Mouse (Mus musculus): ENCODE measurements around the gene Gm28729. TPM values are rescaled to one million over a fixed set of nuclear protein-coding genes. Genes with fewer than 3 reads are reported as not detected.

The Gm28729 gene
- not detected in 2 replicates for polyA plus RNA-seq (2014; fragmentation: Nextera tagmentation; extraction: Ambion mirVana)

- no peaks in the 10 kb centered on the region for H3K4me1 ChIP-seq (ENCODE audit: control insufficient read depth, insufficient read depth, low read length)
- H3K9me3 ChIP-seq (replicated peaks; ENCODE audit: control insufficient read depth, low read length) = no peaks in the 10 kb centered on the region
- no peaks in the 10 kb centered on the region for H3K27me3 ChIP-seq (ENCODE audit: control insufficient read depth, insufficient read depth, low read length)
- no peak within 1 kb of the TSS for H3K27ac ChIP-seq (ENCODE audit: low read depth, low read length)
- no peak within 1 kb of the TSS for H3K9ac ChIP-seq (ENCODE audit: low read depth, low read length)
- H3K4me2 ChIP-seq = no peak within 1 kb of the TSS
- H3K36me3 ChIP-seq (ENCODE audit: control insufficient read depth, insufficient read depth, low read length) = no peaks in the 10 kb centered on the region
- no peak within 1 kb of the TSS for H3K4me3 ChIP-seq (ENCODE audit: low read depth, low read length)
- no peak for ATAC-seq (replicated peaks; ENCODE audit: insufficient number of reproducible peaks, low FRiP score, low TSS enrichment)
- WGBS (ENCODE audit: insufficient replicate concordance) = 58% methylated on average over 12 of the region's 12 CpGs
These were observed at the start of gene Gm28729 for GRCm38 (mm10) chr9:96524972-96525506. Gm28729 (minus strand) TSS chr9:96525264.

GRCm38 (mm10) chr9:96573252-96573651 lies 48.2 kb upstream of the Gm28729 start:
- Histone ChIP-seq H3K9me3 (replicated peaks; ENCODE audit: control insufficient read depth, low read length) (no peaks in the 10 kb centered on the region), H3K4me2 (no peak overlapping the region), H3K9ac (ENCODE audit: low read depth, low read length) (no peak overlapping the region), H3K4me1 (ENCODE audit: control insufficient read depth, insufficient read depth, low read length) (no peaks in the 10 kb centered on the region), H3K36me3 (ENCODE audit: control insufficient read depth, insufficient read depth, low read length) (peaks cover 5% of the 10 kb centered on the region; the same call in 1 of the 2 replicates), H3K27ac (ENCODE audit: low read depth, low read length) (no peak overlapping the region), H3K4me3 (ENCODE audit: low read depth, low read length) (no peak overlapping the region), H3K27me3 (ENCODE audit: control insufficient read depth, insufficient read depth, low read length) (no peaks in the 10 kb centered on the region)
- WGBS (ENCODE audit: insufficient replicate concordance) = 19% methylated on average over 1 of the region's 1 CpGs
- ATAC-seq (replicated peaks; ENCODE audit: insufficient number of reproducible peaks, low FRiP score, low TSS enrichment) = no peak

- no peak overlapping the region for H3K9ac ChIP-seq (ENCODE audit: low read depth, low read length)
- no peak overlapping the region for H3K4me3 ChIP-seq (ENCODE audit: low read depth, low read length)
- H3K36me3 ChIP-seq (ENCODE audit: control insufficient read depth, insufficient read depth, low read length) = peaks cover 5% of the 10 kb centered on the region; the same call in 1 of the 2 replicates
- H3K4me1 ChIP-seq (ENCODE audit: control insufficient read depth, insufficient read depth, low read length) = no peaks in the 10 kb centered on the region
- no peak overlapping the region for H3K4me2 ChIP-seq
- no peak overlapping the region for H3K27ac ChIP-seq (ENCODE audit: low read depth, low read length)
- ATAC-seq (replicated peaks; ENCODE audit: insufficient number of reproducible peaks, low FRiP score, low TSS enrichment) = no peak
- WGBS (ENCODE audit: insufficient replicate concordance) = 85% methylated on average over 9 of the region's 9 CpGs
- no peaks in the 10 kb centered on the region for H3K27me3 ChIP-seq (ENCODE audit: control insufficient read depth, insufficient read depth, low read length)
- H3K9me3 ChIP-seq (replicated peaks; ENCODE audit: control insufficient read depth, low read length) = no peaks in the 10 kb centered on the region
These were observed 47.7 kb upstream of the Gm28729 start for GRCm38 (mm10) chr9:96572754-96573153.

- Histone ChIP-seq H3K4me1 (ENCODE audit: control insufficient read depth, insufficient read depth, low read length) (no peaks in the 10 kb centered on the region), H3K27ac (ENCODE audit: low read depth, low read length) (no peak overlapping the region), H3K9me3 (replicated peaks; ENCODE audit: control insufficient read depth, low read length) (no peaks in the 10 kb centered on the region), H3K4me2 (no peak overlapping the region), H3K9ac (ENCODE audit: low read depth, low read length) (no peak overlapping the region), H3K4me3 (ENCODE audit: low read depth, low read length) (no peak overlapping the region), H3K36me3 (ENCODE audit: control insufficient read depth, insufficient read depth, low read length) (peaks cover 8% of the 10 kb centered on the region; the same call in 1 of the 2 replicates), H3K27me3 (ENCODE audit: control insufficient read depth, insufficient read depth, low read length) (no peaks in the 10 kb centered on the region)
- no peak for ATAC-seq (replicated peaks; ENCODE audit: insufficient number of reproducible peaks, low FRiP score, low TSS enrichment)
- 79% methylated on average over 8 of the region's 8 CpGs for WGBS (ENCODE audit: insufficient replicate concordance)
These were observed 41.5 kb upstream of the Gm28729 start for GRCm38 (mm10) chr9:96566470-96566996.

GRCm38 (mm10) chr9:96563501-96563900 lies 38.4 kb upstream of the Gm28729 start:
- WGBS (ENCODE audit: insufficient replicate concordance) = 78% methylated on average over 4 of the region's 4 CpGs
- no peaks in the 10 kb centered on the region for H3K27me3 ChIP-seq (ENCODE audit: control insufficient read depth, insufficient read depth, low read length)
- H3K27ac ChIP-seq (ENCODE audit: low read depth, low read length) = no peak overlapping the region
- H3K9ac ChIP-seq (ENCODE audit: low read depth, low read length) = no peak overlapping the region
- H3K4me2 ChIP-seq = no peak overlapping the region
- no peaks in the 10 kb centered on the region for H3K9me3 ChIP-seq (replicated peaks; ENCODE audit: control insufficient read depth, low read length)
- peaks cover 19% of the 10 kb centered on the region for H3K36me3 ChIP-seq (ENCODE audit: control insufficient read depth, insufficient read depth, low read length)
- H3K4me1 ChIP-seq (ENCODE audit: control insufficient read depth, insufficient read depth, low read length) = no peaks in the 10 kb centered on the region
- no peak for ATAC-seq (replicated peaks; ENCODE audit: insufficient number of reproducible peaks, low FRiP score, low TSS enrichment)
- no peak overlapping the region for H3K4me3 ChIP-seq (ENCODE audit: low read depth, low read length)

GRCm38 (mm10) chr9:96559148-96559547 lies 34.1 kb upstream of the Gm28729 start:
- Histone ChIP-seq H3K9ac (ENCODE audit: low read depth, low read length) (no peak overlapping the region), H3K9me3 (replicated peaks; ENCODE audit: control insufficient read depth, low read length) (no peaks in the 10 kb centered on the region), H3K36me3 (ENCODE audit: control insufficient read depth, insufficient read depth, low read length) (peaks cover 16% of the 10 kb centered on the region), H3K27me3 (ENCODE audit: control insufficient read depth, insufficient read depth, low read length) (no peaks in the 10 kb centered on the region), H3K4me2 (no peak overlapping the region), H3K27ac (ENCODE audit: low read depth, low read length) (no peak overlapping the region), H3K4me3 (ENCODE audit: low read depth, low read length) (no peak overlapping the region), H3K4me1 (ENCODE audit: control insufficient read depth, insufficient read depth, low read length) (no peaks in the 10 kb centered on the region)
- no peak for ATAC-seq (replicated peaks; ENCODE audit: insufficient number of reproducible peaks, low FRiP score, low TSS enrichment)
- WGBS (ENCODE audit: insufficient replicate concordance) = 83% methylated on average over 6 of the region's 6 CpGs

GRCm38 (mm10) chr9:96558594-96558993 lies 33.5 kb upstream of the Gm28729 start:
- Histone ChIP-seq H3K4me3 (ENCODE audit: low read depth, low read length) (no peak overlapping the region), H3K4me1 (ENCODE audit: control insufficient read depth, insufficient read depth, low read length) (no peaks in the 10 kb centered on the region), H3K36me3 (ENCODE audit: control insufficient read depth, insufficient read depth, low read length) (peaks cover 16% of the 10 kb centered on the region), H3K27me3 (ENCODE audit: control insufficient read depth, insufficient read depth, low read length) (no peaks in the 10 kb centered on the region), H3K9ac (ENCODE audit: low read depth, low read length) (no peak overlapping the region), H3K9me3 (replicated peaks; ENCODE audit: control insufficient read depth, low read length) (no peaks in the 10 kb centered on the region), H3K27ac (ENCODE audit: low read depth, low read length) (no peak overlapping the region), H3K4me2 (no peak overlapping the region)
- no peak for ATAC-seq (replicated peaks; ENCODE audit: insufficient number of reproducible peaks, low FRiP score, low TSS enrichment)
- 37% methylated on average over 1 of the region's 1 CpGs for WGBS (ENCODE audit: insufficient replicate concordance)

GRCm38 (mm10) chr9:96554095-96554494 lies 29.0 kb upstream of the Gm28729 start:
- no peak overlapping the region for H3K4me3 ChIP-seq (ENCODE audit: low read depth, low read length)
- H3K4me1 ChIP-seq (ENCODE audit: control insufficient read depth, insufficient read depth, low read length) = no peaks in the 10 kb centered on the region
- no peaks in the 10 kb centered on the region for H3K9me3 ChIP-seq (replicated peaks; ENCODE audit: control insufficient read depth, low read length)
- peaks cover 7% of the 10 kb centered on the region for H3K36me3 ChIP-seq (ENCODE audit: control insufficient read depth, insufficient read depth, low read length)
- 89% methylated on average over 1 of the region's 1 CpGs for WGBS (ENCODE audit: insufficient replicate concordance)
- H3K27ac ChIP-seq (ENCODE audit: low read depth, low read length) = no peak overlapping the region
- H3K9ac ChIP-seq (ENCODE audit: low read depth, low read length) = no peak overlapping the region
- no peak overlapping the region for H3K4me2 ChIP-seq
- ATAC-seq (replicated peaks; ENCODE audit: insufficient number of reproducible peaks, low FRiP score, low TSS enrichment) = no peak
- H3K27me3 ChIP-seq (ENCODE audit: control insufficient read depth, insufficient read depth, low read length) = no peaks in the 10 kb centered on the region

GRCm38 (mm10) chr9:96545410-96545809 lies 20.3 kb upstream of the Gm28729 start:
- no peak overlapping the region for H3K4me2 ChIP-seq
- H3K4me1 ChIP-seq (ENCODE audit: control insufficient read depth, insufficient read depth, low read length) = no peaks in the 10 kb centered on the region
- no peak overlapping the region for H3K9ac ChIP-seq (ENCODE audit: low read depth, low read length)
- no peak overlapping the region for H3K27ac ChIP-seq (ENCODE audit: low read depth, low read length)
- H3K36me3 ChIP-seq (ENCODE audit: control insufficient read depth, insufficient read depth, low read length) = peaks cover 2% of the 10 kb centered on the region; the same call in 1 of the 2 replicates
- no peak overlapping the region for H3K4me3 ChIP-seq (ENCODE audit: low read depth, low read length)
- 87% methylated on average over 13 of the region's 13 CpGs for WGBS (ENCODE audit: insufficient replicate concordance)
- no peak for ATAC-seq (replicated peaks; ENCODE audit: insufficient number of reproducible peaks, low FRiP score, low TSS enrichment)
- H3K9me3 ChIP-seq (replicated peaks; ENCODE audit: control insufficient read depth, low read length) = no peaks in the 10 kb centered on the region
- H3K27me3 ChIP-seq (ENCODE audit: control insufficient read depth, insufficient read depth, low read length) = no peaks in the 10 kb centered on the region

Data from heart, embryonic 11.5 days (tissue).